Mouse (Mus musculus): Measurements from ENCODE around the gene Rasl11b. TPM values are rescaled to one million over a fixed set of nuclear protein-coding genes. Genes with fewer than 3 reads are reported as not detected.

Rasl11b gene
- polyA plus RNA-seq, 1 experiment from 2014 or later, result 176 TPM

Other genes with a start within 250 kb of the Rasl11b start
- 47.2 and 49.3 TPM in 2 replicates for gene Usp46, start 126.9 kb upstream of the Rasl11b start, polyA plus RNA-seq (2016; fragmentation: Nextera tagmentation; extraction: Ambion mirVana)